In the genomic region with DNA sequence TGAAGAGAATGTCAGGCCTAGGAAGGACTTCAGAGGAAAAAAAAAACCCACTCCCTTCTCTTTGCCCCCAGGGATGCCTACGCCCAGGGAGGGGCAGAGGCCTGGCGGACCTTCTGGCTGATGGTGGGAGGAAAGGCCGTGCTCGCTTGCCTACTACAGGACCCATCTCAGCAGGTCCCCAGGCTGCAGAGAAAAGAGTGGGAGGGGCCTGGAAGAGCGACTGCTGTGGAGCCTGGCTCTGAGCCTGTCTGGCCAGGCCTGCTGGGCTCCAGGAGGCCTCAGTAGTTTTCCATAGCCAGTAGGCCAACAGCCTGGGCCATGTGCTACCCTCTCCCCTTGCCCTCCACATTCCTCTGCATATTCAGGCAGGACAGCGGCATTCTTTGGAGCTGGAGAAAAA, we compare ENCODE assay signal across 10 mouse cellular contexts. TPM values are rescaled to one million over a fixed set of nuclear protein-coding genes. Genes with fewer than 3 reads are reported as not detected.
DNase-seq lines count a peak whose midpoint lies in the region; ATAC-seq and TF ChIP-seq lines count a peak whose summit lies in the region.
"Had no signal": no experiment of that assay in that cellular context is flagged by ENCODE, and none has a peak within 500 bp of the region (broad histone marks: within the 10 kb centered on the region; RNA-seq: fewer than 3 reads in every experiment).

No protein-coding gene starts in this region.

- peaks cover 49% of the 10 kb centered on the region for H3K4me1 ChIP-seq in midbrain, embryonic 10.5 days
- H3K4me1 ChIP-seq in midbrain, embryonic 13.5 days (replicated peaks) = peaks cover 12% of the 10 kb centered on the region
- no peaks in the 10 kb centered on the region for H3K4me1 ChIP-seq in forebrain, postnatal 0 days (ENCODE audit: insufficient read depth)

- WGBS in midbrain, embryonic 10.5 days = 16% methylated on average over 6 of the region's 6 CpGs
- WGBS in midbrain, embryonic 13.5 days = 19% methylated on average over 6 of the region's 6 CpGs
- 16% methylated on average over 6 of the region's 6 CpGs for WGBS in forebrain, postnatal 0 days

- peak overlapping the region; percentile 74 for H3K27ac ChIP-seq in midbrain, embryonic 10.5 days (replicated peaks)
- H3K27ac ChIP-seq in midbrain, embryonic 13.5 days = no peak overlapping the region
- H3K27ac ChIP-seq in forebrain, postnatal 0 days (ENCODE audit: low read depth, low read length) = no peak overlapping the region
- H3K27ac ChIP-seq: limb, embryonic 12.5 days had no signal

- H3K36me3 ChIP-seq in midbrain, embryonic 10.5 days = no peaks in the 10 kb centered on the region
- H3K36me3 ChIP-seq in midbrain, embryonic 13.5 days = no peaks in the 10 kb centered on the region
- H3K36me3 ChIP-seq in forebrain, postnatal 0 days (ENCODE audit: insufficient read depth) = no peaks in the 10 kb centered on the region
- H3K36me3 ChIP-seq: limb, embryonic 12.5 days had no signal

- no peak for TF ChIP-seq CTCF in forebrain, postnatal 0 days (IDR thresholded peaks at IDR 0.05; ENCODE audit: low read depth)

- peak; percentile 33 for DNase-seq in embryo, embryonic 10.5 days (ENCODE audit: low spot score)
- no peak for DNase-seq in embryo, embryonic 11 days
- peak; percentile 26 for DNase-seq in midbrain, embryonic 10.5 days (ENCODE audit: low spot score)
- DNase-seq in forebrain, postnatal 0 days = peak; percentile 18
- DNase-seq in kidney, postnatal 36 days = peak; percentile 61 to 67
- DNase-seq in urinary bladder, adult 2 months (ENCODE audit: low spot score) = no peak

- H3K4me2 ChIP-seq in midbrain, embryonic 13.5 days (replicated peaks) = no peak overlapping the region
- H3K4me2 ChIP-seq in forebrain, postnatal 0 days (ENCODE audit: low read depth) = no peak overlapping the region
- H3K4me2 ChIP-seq: limb, embryonic 12.5 days had no signal

- no peak overlapping the region for H3K9ac ChIP-seq in midbrain, embryonic 13.5 days (replicated peaks)
- no peak overlapping the region for H3K9ac ChIP-seq in forebrain, postnatal 0 days
- H3K9ac ChIP-seq: limb, embryonic 12.5 days had no signal

- no peak for ATAC-seq in midbrain, embryonic 13.5 days
- ATAC-seq in forebrain, postnatal 0 days = no peak
- no peak for ATAC-seq in granulocyte monocyte progenitor cell, adult 5-6 weeks (replicated peaks; ENCODE audit: poor library complexity, severe bottlenecking)

- no peaks in the 10 kb centered on the region for H3K9me3 ChIP-seq in midbrain, embryonic 10.5 days (replicated peaks)
- H3K9me3 ChIP-seq in midbrain, embryonic 13.5 days = no peaks in the 10 kb centered on the region
- H3K9me3 ChIP-seq in forebrain, postnatal 0 days (ENCODE audit: low read length) = no peaks in the 10 kb centered on the region
- H3K9me3 ChIP-seq: limb, embryonic 12.5 days had no signal

- no peaks in the 10 kb centered on the region for H3K27me3 ChIP-seq in midbrain, embryonic 10.5 days (ENCODE audit: low read depth, poor library complexity, severe bottlenecking)
- H3K27me3 ChIP-seq in midbrain, embryonic 13.5 days = no peaks in the 10 kb centered on the region
- H3K27me3 ChIP-seq in forebrain, postnatal 0 days (ENCODE audit: insufficient read depth, low read length) = no peaks in the 10 kb centered on the region
- H3K27me3 ChIP-seq: limb, embryonic 12.5 days had no signal

- no peak overlapping the region for H3K4me3 ChIP-seq in midbrain, embryonic 10.5 days
- H3K4me3 ChIP-seq in midbrain, embryonic 13.5 days (replicated peaks) = no peak overlapping the region
- no peak overlapping the region for H3K4me3 ChIP-seq in forebrain, postnatal 0 days (ENCODE audit: low read depth, low read length)
- H3K4me3 ChIP-seq: erythroblast, embryonic 14.5 days; limb, embryonic 12.5 days had no signal

RNA-seq across cellular contexts. Expression of a gene that starts 47.1 kb away (rescaled TPM):
- polyA plus RNA-seq in midbrain, embryonic 10.5 days (2016; fragmentation: Nextera tagmentation; extraction: Ambion mirVana) = not detected in 2 replicates
- polyA plus RNA-seq in midbrain, embryonic 13.5 days (2015; fragmentation: Nextera tagmentation; extraction: Ambion mirVana) = not detected in 2 replicates
- total RNA-seq in forebrain, postnatal 0 days (2014; rRNA removed) = 0.15 TPM in 1 of 2 replicates, not detected in the other
- 0.15 and 0.21 TPM in 2 replicates for polyA plus RNA-seq in forebrain, postnatal 0 days (2015; fragmentation: Nextera tagmentation; extraction: Ambion mirVana)
- 0.08 and 0.27 TPM in 2 replicates for polyA plus RNA-seq in urinary bladder, adult 2 months (2012; rRNA removed)
- not detected in 2 replicates for total RNA-seq in granulocyte monocyte progenitor cell, adult 5-6 weeks (2014; fragmentation: Nextera tagmentation)
- total RNA-seq in granulocyte monocyte progenitor cell, adult 5-6 weeks (2017) = not detected in 2 replicates
- polyA plus RNA-seq: erythroblast, embryonic 14.5 days; limb, embryonic 12.5 days had no signal

Comparison
In these comparisons a context has a peak if more than half of its experiments do, and no peak if none do; other contexts are left out.
1. DNase-seq: peak in embryo, embryonic 10.5 days (single experiment), midbrain, embryonic 10.5 days (single experiment), forebrain, postnatal 0 days (single experiment) and kidney, postnatal 36 days (2 of 2); none in embryo, embryonic 11 days (single experiment) and urinary bladder, adult 2 months (single experiment).